Mouse (Mus musculus): Measurements from ENCODE around the gene Dnm3.

- TF ChIP-seq CTCF (conservative IDR thresholded peaks at IDR 0.05; ENCODE audit: low read length) (no peak), POU5F1 (IDR thresholded peaks at IDR 0.05; ENCODE audit: borderline replicate concordance, low read length) (no peak)
Observed at GRCm38 (mm10) chr1:162017975-162018600, 459.7 kb downstream of the Dnm3 start.

Data from E14TG2a.4 (cell line).